Mouse (Mus musculus) stomach, embryonic 14.5 days (tissue): ENCODE data around the gene Flnb. TPM values are rescaled to one million over a fixed set of nuclear protein-coding genes. Genes with fewer than 3 reads are reported as not detected.

Source experiments
- ATAC-seq: fragments of 200-750 bp; cut with Nextera tagmentation; 2 replicates; pipeline ENCODE4 v1.8.0; 2017; ENCODE audit warnings: low read depth, moderate TSS enrichment; ENCODE audit not compliant: insufficient number of reproducible peaks, insufficient read depth, low FRiP score
- H3K27ac ChIP-seq: fragments of 300-500 bp; sonication (generic); 2 replicates; pipeline ENCODE4 v1.5.1; 2014; ENCODE audit warnings: mild to moderate bottlenecking, low read length, moderate library complexity, mixed read lengths
- H3K27me3 ChIP-seq: fragments of 300-500 bp; sonication (generic); 2 replicates; pipeline ENCODE4 v1.6.1; 2014; ENCODE audit warnings: low read length, control low read depth, mixed read lengths; ENCODE audit not compliant: control insufficient read depth, insufficient read depth
- H3K36me3 ChIP-seq: fragments of 300-500 bp; sonication (generic); 2 replicates; pipeline ENCODE4 v1.6.1; 2014; ENCODE audit warnings: mild to moderate bottlenecking, control low read depth, low read length, moderate library complexity, mixed read lengths; ENCODE audit not compliant: control insufficient read depth, insufficient read depth
- H3K4me1 ChIP-seq: fragments of 300-500 bp; sonication (generic); 2 replicates; pipeline ENCODE4 v1.6.1; 2014; ENCODE audit warnings: low read length, control low read depth, mixed read lengths; ENCODE audit not compliant: control insufficient read depth, insufficient read depth
- H3K4me2 ChIP-seq: fragments of 300-500 bp; sonication (generic); replicated peaks from 2 replicates; pipeline ENCODE4 v1.6.1; 2014; ENCODE audit warnings: low read depth, low read length, control low read depth
- H3K4me3 ChIP-seq: fragments of 300-500 bp; sonication (generic); 2 replicates; pipeline ENCODE4 v1.5.1; 2014; ENCODE audit warnings: low read depth, low read length, control low read depth
- H3K9ac ChIP-seq: fragments of 300-500 bp; sonication (generic); replicated peaks from 2 replicates; pipeline ENCODE4 v1.6.1; 2014; ENCODE audit warnings: low read depth, mild to moderate bottlenecking, control low read depth, low read length, moderate library complexity, mixed read lengths
- H3K9me3 ChIP-seq: fragments of 300-500 bp; sonication (generic); 2 replicates; pipeline ENCODE4 v1.6.1; 2016; ENCODE audit warnings: low read depth, low read length, control low read depth; ENCODE audit not compliant: control insufficient read depth
- WGBS: fragments of 180-500 bp; shearing (Covaris S2); extraction: QIAGEN DNeasy Blood & Tissue Kit; methylation state at CpG from one replicate; pipeline ENCODE4 v1.1.7; 2014; 5-methylcytosine and 5-hydroxymethylcytosine counted together
- polyA plus RNA-seq: library from polyadenylated mRNA; unstranded; fragments of >200 nt; fragmentation: Nextera tagmentation; extraction: Ambion mirVana; gene quantifications from 2 replicates; pipeline ENCODE4 v1.2.1, GENCODE M21; 2014

Flnb gene
- polyA plus RNA-seq, 1 experiment from 2014 or later, result 23.7 TPM

GRCm38 (mm10) chr14:7943101-7943800 is 125.5 kb downstream of the Flnb start:
- no peaks in the 10 kb centered on the region for H3K9me3 ChIP-seq
- H3K36me3 ChIP-seq, result peaks cover 38% of the 10 kb centered on the region
- 73% methylated on average over 7 of the region's 7 CpGs for WGBS
- H3K27ac ChIP-seq, result no peak overlapping the region
- no peak for ATAC-seq
- no peaks in the 10 kb centered on the region for H3K27me3 ChIP-seq
- no peak overlapping the region for H3K4me3 ChIP-seq
- no peak overlapping the region for H3K4me2 ChIP-seq
- H3K4me1 ChIP-seq, result no peaks in the 10 kb centered on the region
- H3K9ac ChIP-seq, result no peak overlapping the region

GRCm38 (mm10) chr14:7943801-7944135 is 126.0 kb downstream of the Flnb start:
- H3K9me3 ChIP-seq, result no peaks in the 10 kb centered on the region
- no peak; the same call in 1 of the 2 replicates for ATAC-seq
- H3K36me3 ChIP-seq, result peaks cover 41% of the 10 kb centered on the region
- H3K4me3 ChIP-seq, result no peak overlapping the region
- H3K4me2 ChIP-seq, result no peak overlapping the region
- no peaks in the 10 kb centered on the region for H3K27me3 ChIP-seq
- no peak overlapping the region for H3K27ac ChIP-seq
- 68% methylated on average over 3 of the region's 3 CpGs for WGBS
- no peaks in the 10 kb centered on the region for H3K4me1 ChIP-seq
- no peak overlapping the region for H3K9ac ChIP-seq

GRCm38 (mm10) chr14:7944349-7945039 is 126.7 kb downstream of the Flnb start:
- Histone ChIP-seq H3K4me3 (no peak overlapping the region), H3K36me3 (peaks cover 40% of the 10 kb centered on the region), H3K9me3 (no peaks in the 10 kb centered on the region), H3K4me2 (no peak overlapping the region), H3K27ac (no peak overlapping the region), H3K9ac (no peak overlapping the region), H3K4me1 (no peaks in the 10 kb centered on the region), H3K27me3 (no peaks in the 10 kb centered on the region)
- 46% methylated on average over 8 of the region's 8 CpGs for WGBS
- no peak for ATAC-seq

- no peak overlapping the region for H3K4me3 ChIP-seq
- WGBS, result 81% methylated on average over 5 of the region's 5 CpGs
- no peaks in the 10 kb centered on the region for H3K9me3 ChIP-seq
- no peak overlapping the region for H3K4me2 ChIP-seq
- no peak for ATAC-seq
- peaks cover 45% of the 10 kb centered on the region for H3K36me3 ChIP-seq
- H3K27me3 ChIP-seq, result no peaks in the 10 kb centered on the region
- H3K9ac ChIP-seq, result no peak overlapping the region
- no peak overlapping the region for H3K27ac ChIP-seq
- H3K4me1 ChIP-seq, result no peaks in the 10 kb centered on the region
Measured at GRCm38 (mm10) chr14:7945261-7945660, 127.5 kb downstream of the Flnb start.

- Histone ChIP-seq H3K4me3 (no peak overlapping the region), H3K36me3 (peaks cover 25% of the 10 kb centered on the region), H3K9me3 (no peaks in the 10 kb centered on the region), H3K27me3 (no peaks in the 10 kb centered on the region), H3K4me2 (no peak overlapping the region), H3K4me1 (peaks cover 10% of the 10 kb centered on the region; the same call in 1 of the 2 replicates), H3K9ac (no peak overlapping the region), H3K27ac (no peak overlapping the region)
- ATAC-seq, result no peak
- WGBS, result 83% methylated on average over 9 of the region's 9 CpGs
Measured at GRCm38 (mm10) chr14:7951234-7951633, 133.5 kb downstream of the Flnb start.

DNA sequence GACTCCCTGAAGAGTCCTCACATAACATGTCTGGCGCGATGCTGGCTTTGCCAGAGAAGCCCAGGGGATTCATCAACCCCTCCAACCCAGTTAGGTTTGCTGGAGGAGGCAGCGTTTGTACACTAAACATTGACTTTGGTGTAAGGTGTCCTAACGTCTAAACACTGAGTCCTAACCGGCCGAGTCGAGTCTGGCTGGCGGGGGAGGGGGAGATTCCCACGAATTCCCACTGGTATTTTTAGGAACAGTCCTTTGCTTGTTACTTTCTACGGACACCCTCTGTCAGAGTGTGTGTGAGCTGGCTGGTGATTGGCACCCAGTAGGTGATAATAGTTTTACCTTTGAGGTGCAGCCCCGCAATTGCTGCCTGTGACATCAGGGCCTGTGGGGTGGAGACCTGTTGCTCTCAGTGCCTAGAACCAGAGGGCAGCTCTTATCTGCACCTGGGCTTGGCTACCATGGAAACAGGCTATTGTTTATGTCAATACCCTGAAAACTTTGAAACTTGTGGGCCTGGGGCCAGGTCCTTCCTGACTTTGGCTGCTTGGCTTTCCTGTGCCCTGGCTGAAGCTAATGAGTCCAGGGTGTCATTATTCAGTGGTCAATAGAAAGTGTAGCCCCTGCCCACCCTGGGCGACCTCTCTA is 135.0 kb downstream of the Flnb start:
- H3K9me3 ChIP-seq, result no peaks in the 10 kb centered on the region
- ATAC-seq, result peak; percentile 81
- no peak overlapping the region for H3K4me3 ChIP-seq
- peak overlapping the region; percentile 85 for H3K27ac ChIP-seq
- no peaks in the 10 kb centered on the region for H3K27me3 ChIP-seq
- peaks cover 25% of the 10 kb centered on the region for H3K36me3 ChIP-seq
- WGBS, result 11% methylated on average over 12 of the region's 12 CpGs
- H3K4me2 ChIP-seq, result no peak overlapping the region
- no peak overlapping the region for H3K9ac ChIP-seq
- peaks cover 16% of the 10 kb centered on the region; the same call in 1 of the 2 replicates for H3K4me1 ChIP-seq

DNA sequence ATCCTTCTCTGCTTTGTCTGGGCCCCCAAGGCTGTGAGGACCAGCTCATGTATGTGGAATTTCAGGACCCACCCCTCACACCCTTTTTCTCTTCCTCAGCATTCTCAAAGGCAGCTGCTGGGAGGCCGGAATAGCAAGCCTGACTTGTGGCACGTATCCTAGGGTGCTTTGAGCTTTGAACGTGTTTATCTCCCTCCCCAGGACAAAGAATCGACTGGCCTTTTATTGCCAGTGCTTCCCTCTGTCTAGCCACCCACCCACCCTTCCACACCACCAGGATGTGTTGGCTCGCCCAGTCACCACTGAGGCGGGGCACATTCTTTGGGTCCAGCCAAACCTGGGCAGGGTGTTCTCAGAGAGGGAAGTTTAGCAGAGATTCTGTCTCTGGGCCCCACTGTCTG is 136.3 kb downstream of the Flnb start:
- Histone ChIP-seq H3K4me1 (peaks cover 16% of the 10 kb centered on the region; the same call in 1 of the 2 replicates), H3K9ac (no peak overlapping the region), H3K27me3 (no peaks in the 10 kb centered on the region), H3K4me2 (no peak overlapping the region), H3K27ac (peak overlapping the region; percentile 85), H3K9me3 (no peaks in the 10 kb centered on the region), H3K36me3 (peaks cover 18% of the 10 kb centered on the region), H3K4me3 (no peak overlapping the region)
- peak; percentile 63 for ATAC-seq
- 37% methylated on average over 6 of the region's 6 CpGs for WGBS

GRCm38 (mm10) chr14:7956427-7956826 is 138.7 kb downstream of the Flnb start:
- no peaks in the 10 kb centered on the region for H3K9me3 ChIP-seq
- no peak for ATAC-seq
- H3K9ac ChIP-seq, result no peak overlapping the region
- 56% methylated on average over 10 of the region's 10 CpGs for WGBS
- no peak overlapping the region for H3K4me2 ChIP-seq
- no peaks in the 10 kb centered on the region; the same call in 1 of the 2 replicates for H3K36me3 ChIP-seq
- H3K27me3 ChIP-seq, result no peaks in the 10 kb centered on the region
- peaks cover 19% of the 10 kb centered on the region; the same call in 1 of the 2 replicates for H3K4me1 ChIP-seq
- no peak overlapping the region for H3K27ac ChIP-seq
- H3K4me3 ChIP-seq, result no peak overlapping the region
